Mouse (Mus musculus): Measurements from ENCODE around the gene Emp3.
"Not testable (repeated sequence)": the region's sequence is repeated elsewhere in the genome, so short reads cannot be mapped to it uniquely, and the experiment has no call there.

Emp3 gene

GRCm38 (mm10) chr7:45921242-45921621 lies at the start of gene Emp3:
Emp3 (minus strand) TSS chr7:45921404.
- DNase-seq, result peak; percentile 84

- DNase-seq, result no peak
Measured at GRCm38 (mm10) chr7:45956611-45957010, 35.4 kb upstream of the Emp3 start.

- no peak for DNase-seq
Measured at GRCm38 (mm10) chr7:45949061-45949460, 27.9 kb upstream of the Emp3 start.

GRCm38 (mm10) chr7:45943280-45943679 lies 22.1 kb upstream of the Emp3 start:
- DNase-seq, result peak; percentile 38

- no peak for DNase-seq
Measured at GRCm38 (mm10) chr7:45941986-45942385, 20.8 kb upstream of the Emp3 start.

- DNase-seq, result no peak
Measured at GRCm38 (mm10) chr7:45939836-45940235, 18.6 kb upstream of the Emp3 start.

- peak; percentile 81 for DNase-seq
Measured at GRCm38 (mm10) chr7:45935114-45935513, 13.9 kb upstream of the Emp3 start.

- DNase-seq, result not testable (repeated sequence)
Measured at GRCm38 (mm10) chr7:45933766-45934165, 12.6 kb upstream of the Emp3 start.

GRCm38 (mm10) chr7:45929688-45930087 lies 8.5 kb upstream of the Emp3 start:
- DNase-seq, result no peak

GRCm38 (mm10) chr7:45928626-45929295 lies 7.6 kb upstream of the Emp3 start:
- no peak for DNase-seq

GRCm38 (mm10) chr7:45924429-45924816 lies 3.2 kb upstream of the Emp3 start:
- peak; percentile 76 for DNase-seq

GRCm38 (mm10) chr7:45923762-45924428 lies 2.7 kb upstream of the Emp3 start, which contains the start of gene Ccdc114:
Ccdc114 (plus strand) TSS chr7:45924072.
- DNase-seq, result peak; percentile 58

GRCm38 (mm10) chr7:45922928-45923761 lies 1.9 kb upstream of the Emp3 start:
- peak; percentile 95 for DNase-seq

GRCm38 (mm10) chr7:45921950-45922600 lies 871 bp upstream of the Emp3 start:
- DNase-seq, result no peak

GRCm38 (mm10) chr7:45920583-45921241 lies 492 bp downstream of the Emp3 start:
- DNase-seq, result peak; percentile 45

- DNase-seq, result peak; percentile 21
Measured at GRCm38 (mm10) chr7:45919761-45920160, 1.4 kb downstream of the Emp3 start.

- DNase-seq, result peak; percentile 45
Measured at GRCm38 (mm10) chr7:45919083-45919671, 2.0 kb downstream of the Emp3 start.

GRCm38 (mm10) chr7:45917926-45918325 lies 3.3 kb downstream of the Emp3 start:
- no peak for DNase-seq

GRCm38 (mm10) chr7:45917004-45917704 lies 4.0 kb downstream of the Emp3 start:
- no peak for DNase-seq

GRCm38 (mm10) chr7:45916056-45917003 lies 4.9 kb downstream of the Emp3 start:
- peak; percentile 91 for DNase-seq

All from thymus, postnatal 14 days (tissue).